Mouse (Mus musculus): ENCODE data around the gene Dgki. TPM values are rescaled to one million over a fixed set of nuclear protein-coding genes. Genes with fewer than 3 reads are reported as not detected.
A peak's percentile ranks its signal among the peaks of the same experiment; 100 is the strongest.

The Dgki gene
- polyA plus RNA-seq, 1 experiment: not detected

DNA sequence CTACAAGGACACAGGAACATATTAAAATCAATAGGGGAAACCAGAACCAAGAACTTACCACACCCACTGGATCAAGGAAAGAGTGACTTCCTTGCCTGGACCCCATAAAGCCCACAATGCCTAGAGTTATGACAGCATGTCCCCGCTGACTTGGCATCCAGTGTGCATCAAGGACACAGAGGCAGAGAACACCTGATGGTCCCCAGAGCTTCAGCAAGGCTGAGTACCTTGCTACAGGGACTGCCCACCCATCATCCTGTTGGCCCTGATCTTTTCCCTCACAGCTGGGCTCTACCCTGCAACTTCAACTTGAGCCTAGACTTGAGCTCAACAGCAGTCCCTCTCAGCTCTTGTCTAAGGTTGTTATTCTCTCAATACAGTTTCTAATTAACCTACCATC lies 6.6 kb upstream of the Dgki start:
- TF ChIP-seq POLR2A (IDR thresholded peaks at IDR 0.05; ENCODE audit: insufficient read depth, low read depth, low read length): no peak
- no peak for TF ChIP-seq CTCF (IDR thresholded peaks at IDR 0.05; ENCODE audit: insufficient read depth, low read depth, low read length)
- 86% methylated on average over 1 of the region's 1 CpGs for WGBS

DNA sequence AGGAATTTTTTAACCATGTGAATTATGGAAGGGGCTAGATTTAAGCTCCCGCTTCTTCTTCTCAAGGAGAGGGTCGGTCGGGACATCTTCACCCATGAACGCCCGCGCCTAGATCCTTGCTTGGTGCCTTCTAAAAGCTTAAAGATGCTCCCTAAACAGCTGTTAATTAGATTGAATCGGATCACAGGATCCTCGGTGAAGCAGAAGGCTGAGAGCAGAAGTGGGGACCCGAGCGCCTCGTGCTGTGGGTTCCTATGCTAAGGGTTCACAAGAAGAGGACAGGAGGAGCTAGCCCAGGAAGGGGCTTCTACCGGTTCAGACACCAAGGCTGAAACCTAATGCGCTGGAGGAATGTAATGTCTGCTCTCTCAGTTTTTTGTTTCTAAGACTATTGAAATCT lies 508 bp upstream of the Dgki start:
- WGBS: 6% methylated on average over 13 of the region's 13 CpGs
- H3K4me1 ChIP-seq (ENCODE audit: control insufficient read depth, insufficient read depth, low read length): peaks cover 5% of the 10 kb centered on the region; the same call in 1 of the 2 replicates
- peak overlapping the region; percentile 74 for H3K27ac ChIP-seq (ENCODE audit: insufficient read depth, low read depth, low read length)
- TF ChIP-seq POLR2A (IDR thresholded peaks at IDR 0.05; ENCODE audit: insufficient read depth, low read depth, low read length): no peak
- TF ChIP-seq CTCF (IDR thresholded peaks at IDR 0.05; ENCODE audit: insufficient read depth, low read depth, low read length): no peak
- peak overlapping the region; percentile 98 for H3K4me3 ChIP-seq (ENCODE audit: insufficient read depth, low read depth, low read length)

More for the DNA sequence above, 6.6 kb upstream of the Dgki start:
- H3K4me3 ChIP-seq (ENCODE audit: insufficient read depth, low read depth, low read length): no peak overlapping the region
- H3K4me1 ChIP-seq (ENCODE audit: control insufficient read depth, insufficient read depth, low read length): 0 out of 2 replicates have a peak, but pooled peaks cover under 1% of the 10 kb centered on the region
- no peak overlapping the region for H3K27ac ChIP-seq (ENCODE audit: insufficient read depth, low read depth, low read length)

DNA sequence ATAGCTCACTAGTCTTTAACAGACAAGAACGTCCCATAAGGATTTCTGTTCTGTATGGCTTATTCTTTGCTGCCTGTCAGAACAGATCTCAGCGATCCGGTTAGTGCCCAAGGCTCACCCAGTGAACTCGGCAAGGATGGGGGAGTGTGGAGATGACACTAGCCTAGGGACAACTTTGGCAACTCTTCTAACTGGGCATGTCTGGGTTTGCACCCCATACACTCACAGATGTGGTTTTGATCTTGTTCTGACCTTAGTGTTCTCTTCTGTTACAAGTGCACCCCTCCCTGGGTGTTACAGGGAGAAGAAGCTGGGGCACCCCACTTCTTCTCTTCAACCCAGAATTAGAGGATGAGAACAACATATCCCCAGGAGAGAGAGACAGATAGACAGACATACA lies 1.0 kb downstream of the Dgki start:
- WGBS: 4% methylated on average over 4 of the region's 4 CpGs
- TF ChIP-seq CTCF (IDR thresholded peaks at IDR 0.05; ENCODE audit: insufficient read depth, low read depth, low read length) (no peak), POLR2A (IDR thresholded peaks at IDR 0.05; ENCODE audit: insufficient read depth, low read depth, low read length) (no peak)
- H3K27ac ChIP-seq (ENCODE audit: insufficient read depth, low read depth, low read length): peak overlapping the region; percentile 91
- peaks cover 7% of the 10 kb centered on the region for H3K4me1 ChIP-seq (ENCODE audit: control insufficient read depth, insufficient read depth, low read length)
- peak overlapping the region; percentile 98 for H3K4me3 ChIP-seq (ENCODE audit: insufficient read depth, low read depth, low read length)

DNA sequence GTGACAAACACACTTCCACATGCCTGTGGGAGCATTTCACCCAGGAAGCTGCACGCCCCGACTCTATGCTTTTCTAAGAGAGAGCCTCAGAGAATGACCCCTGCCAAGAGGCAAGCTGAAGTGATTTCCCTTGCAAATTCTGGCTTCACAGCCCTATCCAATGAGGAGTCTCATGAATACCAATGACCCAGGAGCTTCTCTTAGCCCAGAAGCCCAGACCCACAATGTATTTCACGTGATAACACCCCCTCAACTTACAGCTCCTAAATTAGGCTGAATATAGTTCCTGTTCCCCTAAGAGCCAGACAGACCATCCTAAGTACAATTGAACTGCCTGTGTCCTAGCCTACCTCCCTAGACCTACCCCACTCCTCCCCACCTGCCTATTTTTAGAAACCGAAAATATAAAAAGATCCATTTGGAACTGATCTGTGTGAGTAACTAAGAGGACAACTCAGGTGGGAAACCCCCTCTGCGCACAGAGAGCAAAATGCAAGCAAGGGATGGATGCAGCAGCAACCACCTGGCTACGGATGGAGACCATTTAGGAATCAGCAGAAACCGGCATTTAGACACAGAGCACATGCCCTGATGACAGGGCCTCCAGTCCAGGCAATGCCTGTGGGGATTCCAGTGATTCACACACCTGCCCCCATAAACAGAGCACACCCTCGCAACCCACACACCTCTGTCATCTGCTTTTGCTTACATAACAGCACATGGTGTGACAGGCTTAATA lies 2.1 kb downstream of the Dgki start:
- 29% methylated on average over 8 of the region's 8 CpGs for WGBS
- Histone ChIP-seq H3K4me3 (ENCODE audit: insufficient read depth, low read depth, low read length) (peak overlapping the region; percentile 48), H3K27ac (ENCODE audit: insufficient read depth, low read depth, low read length) (peak overlapping the region; percentile 47), H3K4me1 (ENCODE audit: control insufficient read depth, insufficient read depth, low read length) (peaks cover 11% of the 10 kb centered on the region)
- TF ChIP-seq POLR2A (IDR thresholded peaks at IDR 0.05; ENCODE audit: insufficient read depth, low read depth, low read length) (no peak), CTCF (IDR thresholded peaks at IDR 0.05; ENCODE audit: insufficient read depth, low read depth, low read length) (no peak)

DNA sequence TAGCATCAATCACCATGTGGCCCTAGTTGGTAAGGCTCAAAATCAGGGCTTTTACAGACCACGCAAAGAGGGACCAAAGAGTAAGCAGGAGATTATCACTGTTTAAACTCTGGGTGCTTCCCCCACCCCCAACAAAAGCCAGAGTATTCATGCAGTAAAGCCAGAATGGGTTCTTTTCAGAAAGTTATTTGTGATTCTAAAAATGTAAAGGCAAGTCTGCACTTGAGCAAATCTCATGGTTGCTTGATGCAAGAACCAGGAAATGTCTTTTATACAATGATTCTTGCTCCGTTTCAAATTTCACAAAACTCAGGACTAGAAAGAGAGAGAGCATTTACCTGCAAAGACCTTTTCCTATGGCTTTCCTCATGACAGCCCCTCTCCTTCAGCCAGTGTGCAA lies 7.9 kb downstream of the Dgki start:
- no peak overlapping the region for H3K4me3 ChIP-seq (ENCODE audit: insufficient read depth, low read depth, low read length)
- WGBS: 57% methylated on average over 2 of the region's 2 CpGs
- H3K4me1 ChIP-seq (ENCODE audit: control insufficient read depth, insufficient read depth, low read length): peaks cover 17% of the 10 kb centered on the region
- TF ChIP-seq POLR2A (IDR thresholded peaks at IDR 0.05; ENCODE audit: insufficient read depth, low read depth, low read length): no peak
- no peak for TF ChIP-seq CTCF (IDR thresholded peaks at IDR 0.05; ENCODE audit: insufficient read depth, low read depth, low read length)
- H3K27ac ChIP-seq (ENCODE audit: insufficient read depth, low read depth, low read length): peak overlapping the region; percentile 78; the same call in 1 of the 2 replicates

DNA sequence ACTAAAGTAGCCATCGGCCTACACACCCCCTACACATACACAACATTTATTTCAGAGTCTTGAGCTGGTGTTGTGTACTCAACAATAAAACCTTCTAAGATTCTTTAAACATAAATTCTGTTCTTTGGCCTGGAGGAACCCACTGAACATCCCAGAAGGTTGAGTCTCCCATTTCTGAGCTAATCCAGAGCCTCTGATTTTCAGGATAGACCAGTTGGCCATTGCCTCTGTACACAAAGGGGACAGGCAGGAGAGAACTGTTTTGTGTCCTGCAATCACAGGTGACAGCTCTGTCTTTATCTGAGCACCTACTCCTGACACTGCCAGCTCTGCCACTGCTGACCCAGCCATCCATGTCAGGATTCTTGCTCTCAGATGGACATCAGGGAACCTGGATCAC lies 8.8 kb downstream of the Dgki start:
- Histone ChIP-seq H3K27ac (ENCODE audit: insufficient read depth, low read depth, low read length) (no peak overlapping the region), H3K4me3 (ENCODE audit: insufficient read depth, low read depth, low read length) (no peak overlapping the region), H3K4me1 (ENCODE audit: control insufficient read depth, insufficient read depth, low read length) (peaks cover 19% of the 10 kb centered on the region)
- TF ChIP-seq CTCF (IDR thresholded peaks at IDR 0.05; ENCODE audit: insufficient read depth, low read depth, low read length) (no peak), POLR2A (IDR thresholded peaks at IDR 0.05; ENCODE audit: insufficient read depth, low read depth, low read length) (no peak)
- 95% methylated on average over 1 of the region's 1 CpGs for WGBS

DNA sequence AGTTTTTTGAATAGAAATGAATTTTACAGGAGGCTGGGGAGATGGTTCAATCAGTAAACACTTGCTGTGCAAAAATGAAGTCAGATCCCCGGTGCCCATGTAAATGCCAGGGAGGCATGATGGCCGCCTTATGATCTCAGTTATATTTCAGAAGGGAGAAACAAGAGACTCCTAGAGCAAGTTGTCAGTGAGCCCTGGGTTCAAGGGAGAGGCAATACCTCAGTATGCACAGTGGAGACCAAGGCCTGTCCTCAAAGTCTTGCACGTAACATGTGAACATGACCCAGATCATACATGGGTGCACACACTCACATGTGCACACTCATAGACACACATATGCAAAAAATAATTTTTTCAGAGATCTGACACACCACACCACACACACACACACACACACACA lies 9.3 kb downstream of the Dgki start:
- H3K4me1 ChIP-seq (ENCODE audit: control insufficient read depth, insufficient read depth, low read length): peaks cover 19% of the 10 kb centered on the region
- no peak overlapping the region for H3K4me3 ChIP-seq (ENCODE audit: insufficient read depth, low read depth, low read length)
- 95% methylated on average over 3 of the region's 3 CpGs for WGBS
- H3K27ac ChIP-seq (ENCODE audit: insufficient read depth, low read depth, low read length): no peak overlapping the region
- TF ChIP-seq POLR2A (IDR thresholded peaks at IDR 0.05; ENCODE audit: insufficient read depth, low read depth, low read length): no peak

DNA sequence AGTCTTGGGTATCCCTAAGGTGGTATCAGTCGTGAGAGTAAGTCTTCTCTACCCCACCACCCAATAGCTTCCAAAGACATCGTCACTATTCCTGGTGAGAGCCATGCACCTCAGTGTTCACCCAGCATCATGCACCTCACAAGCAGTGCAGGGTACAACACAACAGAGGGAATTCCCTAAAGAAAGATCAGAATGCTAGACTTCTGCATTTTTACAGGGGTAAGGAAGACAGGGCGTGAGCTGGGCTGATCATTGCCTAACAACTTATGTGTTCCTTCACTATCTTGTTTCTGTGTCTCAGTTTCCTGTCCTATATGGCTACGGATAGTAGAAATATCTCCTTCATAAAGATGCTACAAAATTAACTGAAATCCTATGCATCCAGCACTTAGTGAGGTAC lies 13.8 kb downstream of the Dgki start:
- Histone ChIP-seq H3K4me1 (ENCODE audit: control insufficient read depth, insufficient read depth, low read length) (peaks cover 11% of the 10 kb centered on the region), H3K27ac (ENCODE audit: insufficient read depth, low read depth, low read length) (no peak overlapping the region), H3K4me3 (ENCODE audit: insufficient read depth, low read depth, low read length) (no peak overlapping the region)
- TF ChIP-seq CTCF (IDR thresholded peaks at IDR 0.05; ENCODE audit: insufficient read depth, low read depth, low read length): no peak
- TF ChIP-seq POLR2A (IDR thresholded peaks at IDR 0.05; ENCODE audit: insufficient read depth, low read depth, low read length): no peak
- 94% methylated on average over 4 of the region's 4 CpGs for WGBS

DNA sequence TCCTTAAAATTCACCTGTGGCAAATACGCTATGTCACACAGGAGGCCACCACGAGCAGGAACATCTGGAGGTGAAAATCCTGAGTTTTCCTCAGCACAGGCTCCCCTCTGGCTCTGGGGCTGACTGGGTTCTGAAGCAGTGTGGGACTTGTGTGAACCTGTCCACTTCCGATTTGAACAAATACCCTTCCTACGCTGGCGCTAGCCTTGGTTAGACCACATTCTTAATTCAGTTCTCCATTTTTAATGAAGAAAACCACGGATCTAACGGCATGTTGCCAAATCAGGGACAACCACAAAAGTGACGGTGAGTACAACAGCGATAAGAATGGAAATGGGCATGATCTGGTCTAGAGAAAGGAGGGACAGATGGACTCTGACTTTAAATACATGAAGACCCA lies 15.1 kb downstream of the Dgki start:
- no peak for TF ChIP-seq CTCF (IDR thresholded peaks at IDR 0.05; ENCODE audit: insufficient read depth, low read depth, low read length)
- TF ChIP-seq POLR2A (IDR thresholded peaks at IDR 0.05; ENCODE audit: insufficient read depth, low read depth, low read length): no peak
- WGBS: 94% methylated on average over 9 of the region's 9 CpGs
- Histone ChIP-seq H3K4me3 (ENCODE audit: insufficient read depth, low read depth, low read length) (no peak overlapping the region), H3K27ac (ENCODE audit: insufficient read depth, low read depth, low read length) (no peak overlapping the region), H3K4me1 (ENCODE audit: control insufficient read depth, insufficient read depth, low read length) (peaks cover 8% of the 10 kb centered on the region)
